Mouse (Mus musculus) intestine, embryonic 16.5 days (tissue): Measurements from ENCODE around the gene Mylk. TPM values are rescaled to one million over a fixed set of nuclear protein-coding genes. Genes with fewer than 3 reads are reported as not detected.
"Not testable (repeated sequence)": the region's sequence is repeated elsewhere in the genome, so short reads cannot be mapped to it uniquely, and the experiment has no call there.

ENCODE experiments used
- ATAC-seq: fragments of 200-750 bp; cut with Nextera tagmentation; 2 replicates; pipeline ENCODE4 v1.8.0; 2017; ENCODE audit warnings: moderate TSS enrichment, moderate library complexity
- H3K27ac ChIP-seq: fragments of 300-500 bp; sonication (generic); 2 replicates; pipeline ENCODE4 v1.5.1; 2014; ENCODE audit warnings: mild to moderate bottlenecking, low read length
- H3K27me3 ChIP-seq: fragments of 300-500 bp; sonication (generic); replicated peaks from 2 replicates; pipeline ENCODE4 v1.6.1; 2014; ENCODE audit warnings: low read length, control low read depth, mixed read lengths; ENCODE audit not compliant: control insufficient read depth, insufficient read depth
- H3K36me3 ChIP-seq: fragments of 300-500 bp; sonication (generic); 2 replicates; pipeline ENCODE4 v1.6.1; 2014; ENCODE audit warnings: low read length, control low read depth; ENCODE audit not compliant: control insufficient read depth, insufficient read depth
- H3K4me1 ChIP-seq: fragments of 300-500 bp; sonication (generic); 2 replicates; pipeline ENCODE4 v1.6.1; 2014; ENCODE audit warnings: low read length, control low read depth, mixed read lengths; ENCODE audit not compliant: control insufficient read depth, insufficient read depth
- H3K4me2 ChIP-seq: fragments of 300-500 bp; sonication (generic); 2 replicates; pipeline ENCODE4 v1.6.1; 2014; ENCODE audit warnings: low read depth, low read length, control low read depth
- H3K4me3 ChIP-seq: fragments of 300-500 bp; sonication (generic); 2 replicates; pipeline ENCODE4 v1.5.1; 2014; ENCODE audit warnings: mild to moderate bottlenecking, low read length
- H3K9ac ChIP-seq: fragments of 300-500 bp; sonication (generic); 2 replicates; pipeline ENCODE4 v1.6.1; 2014; ENCODE audit warnings: low read depth, low read length
- H3K9me3 ChIP-seq: fragments of 300-500 bp; sonication (generic); 2 replicates; pipeline ENCODE4 v1.6.1; 2016; ENCODE audit warnings: low read length, control low read depth; ENCODE audit not compliant: control insufficient read depth
- WGBS: fragments of 180-500 bp; shearing (Covaris S2); extraction: QIAGEN DNeasy Blood & Tissue Kit; methylation state at CpG from one replicate; pipeline ENCODE4 v1.1.7; 2014; 5-methylcytosine and 5-hydroxymethylcytosine counted together
- polyA plus RNA-seq: library from polyadenylated mRNA; unstranded; fragments of >200 nt; fragmentation: Nextera tagmentation; extraction: Ambion mirVana; gene quantifications from 2 replicates; pipeline ENCODE4 v1.2.1, GENCODE M21; 2015

Gene Mylk
- polyA plus RNA-seq, 1 experiment from 2014 or later, result 397 TPM

DNA sequence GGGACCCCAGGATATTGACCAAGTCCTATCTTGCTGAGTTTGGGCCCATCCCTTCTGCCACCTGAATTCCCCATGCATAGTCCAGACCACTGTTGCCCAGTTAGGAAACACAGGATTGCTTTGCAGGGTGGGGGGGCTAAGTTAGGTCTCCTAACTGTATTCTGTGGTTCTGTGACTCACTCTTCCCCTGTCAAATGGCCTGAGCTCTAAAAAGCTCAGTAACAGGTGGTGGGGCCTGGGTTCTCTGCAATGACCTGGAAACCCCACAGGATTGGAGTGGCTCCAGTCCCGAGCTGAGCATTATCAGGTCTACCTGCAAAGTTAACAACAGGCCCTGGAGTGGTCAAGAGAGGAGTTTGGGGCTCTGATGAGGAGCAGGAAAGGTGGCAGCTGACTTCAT is 47.5 kb downstream of the Mylk start:
- no peaks in the 10 kb centered on the region for H3K27me3 ChIP-seq
- no peak overlapping the region for H3K4me3 ChIP-seq
- no peak overlapping the region for H3K27ac ChIP-seq
- H3K36me3 ChIP-seq, result no peaks in the 10 kb centered on the region
- H3K4me1 ChIP-seq, result no peaks in the 10 kb centered on the region
- 55% methylated on average over 1 of the region's 1 CpGs for WGBS
- H3K9ac ChIP-seq, result no peak overlapping the region
- ATAC-seq, result no peak
- H3K9me3 ChIP-seq, result no peaks in the 10 kb centered on the region
- no peak overlapping the region for H3K4me2 ChIP-seq

GRCm38 (mm10) chr16:34793000-34793399 is 48.0 kb downstream of the Mylk start:
- H3K9me3 ChIP-seq, result no peaks in the 10 kb centered on the region
- no peak overlapping the region for H3K9ac ChIP-seq
- no peaks in the 10 kb centered on the region for H3K4me1 ChIP-seq
- H3K27ac ChIP-seq, result no peak overlapping the region
- H3K36me3 ChIP-seq, result no peaks in the 10 kb centered on the region
- ATAC-seq, result no peak
- H3K27me3 ChIP-seq, result no peaks in the 10 kb centered on the region
- WGBS, result 76% methylated on average over 5 of the region's 5 CpGs
- H3K4me3 ChIP-seq, result no peak overlapping the region
- H3K4me2 ChIP-seq, result no peak overlapping the region

DNA sequence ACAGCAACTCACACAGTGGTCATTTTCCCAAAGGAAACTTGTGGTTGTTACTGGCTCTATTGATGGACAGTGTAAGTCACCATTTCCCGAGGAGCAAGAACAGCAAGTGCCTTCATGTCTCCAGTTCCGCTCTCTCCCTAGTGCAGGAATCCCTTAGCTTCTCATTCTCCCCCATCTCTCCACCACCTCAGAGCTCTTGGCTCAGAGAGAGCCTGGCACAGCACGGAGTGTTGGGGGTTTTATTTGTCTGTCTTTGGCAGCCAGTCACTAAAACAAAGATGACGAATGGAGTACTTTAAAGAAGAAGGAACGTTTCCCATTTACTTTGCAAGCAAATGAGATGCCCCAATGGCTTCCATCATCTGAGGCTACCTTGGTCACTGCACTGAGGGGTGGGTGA is 56.2 kb downstream of the Mylk start:
- Histone ChIP-seq H3K4me1 (no peaks in the 10 kb centered on the region), H3K27me3 (no peaks in the 10 kb centered on the region), H3K4me3 (no peak overlapping the region), H3K4me2 (no peak overlapping the region), H3K27ac (no peak overlapping the region), H3K9me3 (no peaks in the 10 kb centered on the region), H3K9ac (no peak overlapping the region), H3K36me3 (no peaks in the 10 kb centered on the region)
- ATAC-seq, result no peak
- WGBS, result 73% methylated on average over 5 of the region's 5 CpGs

GRCm38 (mm10) chr16:34804286-34805010 is 59.4 kb downstream of the Mylk start:
- H3K27ac ChIP-seq, result no peak overlapping the region
- H3K4me1 ChIP-seq, result peaks cover 4% of the 10 kb centered on the region; the same call in 1 of the 2 replicates
- 46% methylated on average over 11 of the region's 11 CpGs for WGBS

GRCm38 (mm10) chr16:34806883-34807767 is 62.1 kb downstream of the Mylk start:
- Histone ChIP-seq H3K4me3 (0 out of 2 replicates have a peak overlapping the region, but pooled peaks have one; percentile 4), H3K27me3 (no peaks in the 10 kb centered on the region), H3K4me1 (peaks cover 4% of the 10 kb centered on the region; the same call in 1 of the 2 replicates), H3K27ac (no peak overlapping the region), H3K9me3 (no peaks in the 10 kb centered on the region), H3K36me3 (no peaks in the 10 kb centered on the region), H3K4me2 (peak overlapping the region; percentile 30), H3K9ac (no peak overlapping the region)
- peak; percentile 68 for ATAC-seq
- WGBS, result 33% methylated on average over 16 of the region's 16 CpGs

More at GRCm38 (mm10) chr16:34804286-34805010, 59.4 kb downstream of the Mylk start:
- Histone ChIP-seq H3K36me3 (no peaks in the 10 kb centered on the region), H3K9me3 (no peaks in the 10 kb centered on the region), H3K27me3 (no peaks in the 10 kb centered on the region), H3K4me2 (no peak overlapping the region), H3K9ac (no peak overlapping the region), H3K4me3 (no peak overlapping the region)
- ATAC-seq, result no peak

DNA sequence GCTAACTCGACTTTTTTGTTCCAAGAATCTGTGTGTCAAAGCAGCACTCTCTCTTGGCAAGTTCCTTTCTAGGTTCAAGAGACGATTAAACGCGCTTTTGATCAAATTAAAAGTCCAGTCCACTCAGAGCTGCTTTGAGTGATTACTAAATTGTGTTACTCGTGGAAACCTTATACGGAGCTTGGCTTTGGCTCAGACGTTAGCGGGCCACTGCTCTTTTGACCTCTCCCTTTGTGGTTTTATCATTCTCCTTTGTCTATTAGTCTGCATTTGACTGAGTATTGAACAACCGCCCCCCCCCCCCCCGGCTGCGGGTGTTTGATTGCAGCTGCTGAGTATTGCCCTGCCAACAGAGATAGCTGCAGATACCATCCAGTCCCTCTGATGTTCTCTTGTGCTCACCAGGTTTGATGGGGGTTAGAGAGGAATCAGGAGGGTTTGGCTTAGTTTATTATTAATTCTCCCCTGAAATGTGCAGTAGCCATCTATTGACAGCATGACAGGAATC is 62.8 kb downstream of the Mylk start:
- H3K4me2 ChIP-seq, result no peak overlapping the region; the same call in 1 of the 2 replicates
- H3K27ac ChIP-seq, result no peak overlapping the region
- no peak overlapping the region for H3K9ac ChIP-seq
- WGBS, result 45% methylated on average over 11 of the region's 11 CpGs
- H3K27me3 ChIP-seq, result no peaks in the 10 kb centered on the region
- no peak overlapping the region for H3K4me3 ChIP-seq
- ATAC-seq, result no peak
- no peaks in the 10 kb centered on the region for H3K9me3 ChIP-seq
- no peaks in the 10 kb centered on the region for H3K36me3 ChIP-seq
- peaks cover 4% of the 10 kb centered on the region; the same call in 1 of the 2 replicates for H3K4me1 ChIP-seq

- Histone ChIP-seq H3K27ac (no peak overlapping the region), H3K9ac (no peak overlapping the region), H3K4me1 (peaks cover 3% of the 10 kb centered on the region; the same call in 1 of the 2 replicates), H3K36me3 (no peaks in the 10 kb centered on the region), H3K27me3 (no peaks in the 10 kb centered on the region), H3K4me2 (no peak overlapping the region), H3K9me3 (no peaks in the 10 kb centered on the region), H3K4me3 (no peak overlapping the region)
- 54% methylated on average over 2 of the region's 2 CpGs for WGBS
- ATAC-seq, result no peak
These were observed 67.2 kb downstream of the Mylk start for GRCm38 (mm10) chr16:34812165-34812564.

GRCm38 (mm10) chr16:34813161-34813560 is 68.2 kb downstream of the Mylk start:
- H3K4me3 ChIP-seq, H3K9me3 ChIP-seq, ATAC-seq, H3K36me3 ChIP-seq, H3K27me3 ChIP-seq, H3K9ac ChIP-seq, H3K27ac ChIP-seq, H3K4me2 ChIP-seq, H3K4me1 ChIP-seq: not testable (repeated sequence)

DNA sequence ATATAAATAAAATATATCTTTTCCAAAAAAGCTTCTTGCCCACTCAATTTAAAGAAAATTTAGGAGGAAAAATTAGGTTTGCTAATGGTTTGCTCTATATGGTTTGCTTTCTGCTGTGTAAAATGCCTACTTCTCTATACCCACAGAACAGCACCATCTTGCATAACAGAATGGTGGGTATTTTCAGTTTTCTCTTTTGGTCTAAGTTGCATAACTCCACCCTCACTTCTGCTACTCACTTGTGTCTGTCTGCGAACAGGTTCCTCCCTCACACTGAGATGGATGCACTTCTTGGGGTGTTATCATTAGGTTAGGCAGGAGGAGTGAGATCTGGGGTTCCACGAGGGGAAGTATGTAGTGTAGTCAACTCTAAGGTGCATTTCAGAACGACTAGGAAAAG is 68.6 kb downstream of the Mylk start:
- H3K9ac ChIP-seq, result no peak overlapping the region
- H3K36me3 ChIP-seq, result no peaks in the 10 kb centered on the region
- no peaks in the 10 kb centered on the region for H3K27me3 ChIP-seq
- ATAC-seq, result no peak
- no peak overlapping the region for H3K4me2 ChIP-seq
- H3K4me1 ChIP-seq, result no peaks in the 10 kb centered on the region
- 74% methylated on average over 3 of the region's 3 CpGs for WGBS
- no peaks in the 10 kb centered on the region for H3K9me3 ChIP-seq
- no peak overlapping the region for H3K4me3 ChIP-seq
- H3K27ac ChIP-seq, result no peak overlapping the region
